Mouse (Mus musculus) olfactory bulb, adult 2 months (tissue): ENCODE measurements around the gene Slc2a1. TPM values are rescaled to one million over a fixed set of nuclear protein-coding genes. Genes with fewer than 3 reads are reported as not detected.

Experiments used
- H3K27ac ChIP-seq: fragments of 200-500 bp; 2 replicates; pipeline ENCODE4 v1.5.1; 2012; ENCODE audit warnings: low read depth, low read length; ENCODE audit not compliant: insufficient read depth
- H3K4me1 ChIP-seq: fragments of 200-500 bp; 2 replicates; pipeline ENCODE4 v1.6.1; 2012; ENCODE audit warnings: low read length; ENCODE audit not compliant: control insufficient read depth, insufficient read depth
- H3K4me3 ChIP-seq: fragments of 200-500 bp; 2 replicates; pipeline ENCODE4 v1.5.1; 2012; ENCODE audit warnings: mild to moderate bottlenecking, low read depth, low read length, moderate library complexity; ENCODE audit not compliant: insufficient read depth
- CTCF ChIP-seq: fragments of 200-500 bp; IDR thresholded peaks from 2 replicates; pipeline ENCODE4 v1.5.1; 2012; ENCODE audit warnings: low read depth, mild to moderate bottlenecking, low read length, moderate library complexity; ENCODE audit not compliant: insufficient read depth
- POLR2A ChIP-seq: fragments of 200-500 bp; IDR thresholded peaks from 2 replicates; pipeline ENCODE4 v1.6.1; 2012; ENCODE audit warnings: mild to moderate bottlenecking, low read depth, low read length, moderate library complexity; ENCODE audit not compliant: insufficient read depth
- WGBS: fragments of 180-500 bp; shearing (Covaris S2); methylation state at CpG from one replicate; pipeline ENCODE4 v1.1.7; 2018; 5-methylcytosine and 5-hydroxymethylcytosine counted together
- polyA plus RNA-seq: library from polyadenylated mRNA; stranded (reverse); fragments of >200 nt; gene quantifications from 2 replicates; pipeline ENCODE4 v1.2.4, GENCODE M21; 2012; ENCODE audit warnings: low replicate concordance; ENCODE audit not compliant: missing spikeins, insufficient read depth, insufficient read length

Gene Slc2a1
- polyA plus RNA-seq, 1 experiment: not detected

DNA sequence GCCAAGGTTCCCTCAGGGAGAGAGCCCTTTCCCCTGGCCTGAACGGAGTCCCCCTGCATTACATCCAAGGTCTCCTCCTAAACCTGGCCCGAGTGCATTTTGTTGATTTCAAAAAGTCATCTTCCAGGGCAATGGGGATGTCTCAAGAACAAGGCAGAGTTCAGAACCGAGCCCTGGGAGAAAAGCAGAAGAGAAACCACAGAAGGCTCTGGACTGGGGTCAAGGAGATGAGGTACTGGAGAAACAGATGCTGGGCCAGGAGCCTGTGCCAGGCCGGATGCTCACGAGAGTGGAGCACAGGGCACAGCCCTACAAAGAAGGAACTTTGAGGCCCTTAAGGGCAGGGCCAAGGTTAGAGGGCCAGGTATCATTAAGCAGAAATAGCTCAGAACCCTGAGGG is 69.2 kb downstream of the Slc2a1 start:
- 81% methylated on average over 5 of the region's 5 CpGs for WGBS
- TF ChIP-seq POLR2A: no peak
- no peak for TF ChIP-seq CTCF
- Histone ChIP-seq H3K27ac (no peak overlapping the region), H3K4me1 (no peaks in the 10 kb centered on the region), H3K4me3 (no peak overlapping the region)

DNA sequence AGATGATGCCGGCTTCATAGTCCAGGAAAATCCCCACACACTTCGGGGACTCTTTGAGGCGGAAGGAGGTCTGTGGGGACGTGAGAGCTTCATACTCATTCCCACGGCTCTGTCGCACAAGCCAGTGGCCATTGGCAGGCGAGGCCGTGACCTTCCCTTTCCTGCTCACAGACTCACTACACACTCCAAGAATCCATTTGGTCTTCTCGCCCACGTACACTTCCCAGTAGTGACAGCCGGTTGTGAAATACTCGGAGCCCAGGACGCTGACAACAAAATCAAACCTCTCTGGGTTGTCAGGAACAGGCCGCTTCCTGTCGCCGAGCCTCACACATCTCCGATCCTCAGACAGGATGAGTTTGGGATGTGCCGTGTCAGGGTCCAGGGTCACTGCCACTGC is 69.8 kb downstream of the Slc2a1 start:
- Histone ChIP-seq H3K27ac (no peak overlapping the region), H3K4me3 (no peak overlapping the region), H3K4me1 (no peaks in the 10 kb centered on the region)
- 85% methylated on average over 18 of the region's 18 CpGs for WGBS
- TF ChIP-seq CTCF (no peak), POLR2A (no peak)

DNA sequence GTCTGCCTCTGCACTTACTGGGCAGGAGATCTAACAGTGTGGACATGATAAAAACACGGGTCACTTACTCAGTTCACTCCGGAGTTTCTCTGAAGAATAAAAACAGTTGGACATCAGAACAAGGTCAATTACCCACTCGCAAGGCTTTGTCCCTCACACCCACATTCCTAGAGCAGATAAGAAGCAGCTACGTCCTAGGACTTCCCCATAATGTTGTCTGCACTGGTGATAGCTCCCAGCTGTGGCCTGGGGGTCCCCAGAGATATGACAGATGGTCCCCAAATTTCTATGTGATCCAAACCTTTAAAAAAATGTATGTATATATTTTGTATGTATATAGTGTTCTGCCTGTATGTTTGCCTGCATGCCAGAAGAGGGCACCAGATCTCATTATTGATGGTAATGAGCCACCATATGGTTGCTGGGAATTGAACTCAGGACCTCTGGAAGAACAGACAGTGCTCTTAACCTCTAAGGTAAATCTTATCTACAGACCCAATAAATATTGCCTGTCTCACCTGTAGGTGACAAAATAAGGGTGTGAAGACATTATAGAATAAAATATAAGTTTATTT is 71.7 kb downstream of the Slc2a1 start:
- Histone ChIP-seq H3K27ac (no peak overlapping the region), H3K4me1 (0 out of 2 replicates have a peak, but pooled peaks cover 4% of the 10 kb centered on the region), H3K4me3 (no peak overlapping the region)
- TF ChIP-seq CTCF: no peak
- TF ChIP-seq POLR2A: no peak
- 63% methylated on average over 4 of the region's 4 CpGs for WGBS

DNA sequence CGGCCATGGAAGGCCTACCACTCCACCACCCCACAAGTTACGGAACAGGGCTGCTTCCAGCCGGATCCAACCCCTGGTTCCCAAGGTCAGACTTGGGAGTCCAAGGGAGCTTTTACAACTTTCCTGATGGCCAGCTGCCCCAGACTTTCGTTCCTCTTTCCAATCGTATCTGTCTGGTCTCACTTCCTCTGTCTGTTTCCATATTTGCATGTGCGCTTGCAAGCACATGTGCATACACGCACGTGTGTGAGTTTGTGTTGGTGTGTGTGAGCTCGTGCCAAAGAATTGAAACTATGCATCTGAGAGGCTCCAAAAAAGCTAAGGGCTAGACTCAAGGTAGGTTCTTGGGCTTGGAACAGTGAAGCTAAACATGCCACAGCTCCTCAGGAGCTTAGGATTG is 72.9 kb downstream of the Slc2a1 start:
- WGBS: 92% methylated on average over 9 of the region's 9 CpGs
- TF ChIP-seq CTCF (no peak), POLR2A (no peak)
- Histone ChIP-seq H3K4me3 (no peak overlapping the region), H3K4me1 (0 out of 2 replicates have a peak, but pooled peaks cover 4% of the 10 kb centered on the region), H3K27ac (no peak overlapping the region)

DNA sequence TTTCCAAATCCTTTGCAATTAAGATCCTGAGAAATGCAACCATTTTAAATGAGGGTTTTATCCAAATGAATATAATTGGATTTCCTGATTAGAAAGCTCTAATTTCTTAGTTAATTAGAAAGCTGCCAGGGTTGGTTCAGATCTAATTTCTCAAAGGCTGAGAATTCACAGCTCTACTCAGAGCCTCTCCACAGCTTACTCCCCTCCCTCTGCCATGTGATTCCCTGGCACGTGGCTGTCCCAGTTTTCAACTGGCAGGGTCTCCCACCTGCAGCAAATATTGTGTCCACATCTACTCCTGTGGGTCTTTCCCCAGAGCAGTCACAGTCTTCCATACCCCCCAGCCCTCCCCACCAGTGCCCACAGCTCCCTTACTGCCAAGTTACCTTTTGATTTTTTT is 75.0 kb downstream of the Slc2a1 start:
- 11% methylated on average over 1 of the region's 1 CpGs for WGBS
- H3K4me1 ChIP-seq: 0 out of 2 replicates have a peak, but pooled peaks cover 4% of the 10 kb centered on the region

DNA sequence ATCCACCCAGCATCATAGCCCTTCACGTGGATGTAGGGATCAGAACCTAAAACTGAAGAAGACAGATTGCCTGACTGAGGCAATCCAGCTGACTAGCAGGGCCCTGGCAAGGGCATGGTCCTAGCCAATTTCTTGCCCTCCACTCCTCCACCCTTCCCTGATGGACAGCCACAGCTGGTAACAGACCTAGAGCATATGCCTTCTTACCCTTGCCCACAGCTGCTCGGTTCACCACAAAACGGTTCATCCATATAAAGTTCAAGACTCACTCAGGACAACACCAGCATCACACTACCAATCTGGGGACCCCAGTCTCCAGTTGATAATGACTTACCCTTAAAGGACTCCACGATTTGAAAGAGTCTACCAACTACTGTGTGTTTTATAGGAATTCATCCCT is 77.3 kb downstream of the Slc2a1 start:
- WGBS: 87% methylated on average over 4 of the region's 4 CpGs
- no peak overlapping the region for H3K27ac ChIP-seq
- TF ChIP-seq CTCF (no peak), POLR2A (no peak)
- H3K4me3 ChIP-seq: no peak overlapping the region
- 0 out of 2 replicates have a peak, but pooled peaks cover 4% of the 10 kb centered on the region for H3K4me1 ChIP-seq

More for the DNA sequence above, 75.0 kb downstream of the Slc2a1 start:
- H3K4me3 ChIP-seq: no peak overlapping the region
- H3K27ac ChIP-seq: no peak overlapping the region
- TF ChIP-seq CTCF: no peak
- TF ChIP-seq POLR2A: no peak

Other genes starting within 250 kb of the Slc2a1 start
- gene Olfr1331, start 244.1 kb upstream of the Slc2a1 start, polyA plus RNA-seq: not detected in 2 replicates
- gene Olfr1330, start 220.1 kb upstream of the Slc2a1 start, polyA plus RNA-seq: not detected in 2 replicates
- not detected in 2 replicates for gene Olfr1329, start 191.2 kb upstream of the Slc2a1 start, polyA plus RNA-seq
- gene Olfr1328, start 170.1 kb upstream of the Slc2a1 start, polyA plus RNA-seq: not detected in 2 replicates
- not detected in 2 replicates for gene Lao1, start 147.1 kb upstream of the Slc2a1 start, polyA plus RNA-seq
- gene Zfp691, start 65.5 kb downstream of the Slc2a1 start, polyA plus RNA-seq: not detected in 2 replicates
- gene Ermap, start 81.3 kb downstream of the Slc2a1 start, polyA plus RNA-seq: not detected in 2 replicates
- not detected in 2 replicates for gene Svbp, start 86.6 kb downstream of the Slc2a1 start, polyA plus RNA-seq
- not detected in 2 replicates for gene Tmem269, start 109.5 kb downstream of the Slc2a1 start, polyA plus RNA-seq
- not detected in 2 replicates for gene AU022252, start 124.0 kb downstream of the Slc2a1 start, polyA plus RNA-seq
- gene P3h1, start 124.2 kb downstream of the Slc2a1 start, polyA plus RNA-seq: not detected in 2 replicates
- gene Cldn19, start 146.7 kb downstream of the Slc2a1 start, polyA plus RNA-seq: not detected in 2 replicates
- 690 TPM in 1 of 2 replicates, not detected in the other for gene Ybx1, start 185.9 kb downstream of the Slc2a1 start, polyA plus RNA-seq
- gene Ppih, start 211.8 kb downstream of the Slc2a1 start, polyA plus RNA-seq: not detected in 2 replicates